Mouse (Mus musculus) lung, postnatal 25 days (tissue): ENCODE measurements at regions not wholly inside any gene's neighbourhood (a gene's known extent, or its start where the extent isn't known, plus 50 kb on each side); places are given as distances from the start of the nearest gene placed in this dataset.

ENCODE experiments used
- DNase-seq: peaks from one replicate; pipeline ENCODE4 v3.0.0; 2022; ENCODE audit warnings: low spot score

DNA sequence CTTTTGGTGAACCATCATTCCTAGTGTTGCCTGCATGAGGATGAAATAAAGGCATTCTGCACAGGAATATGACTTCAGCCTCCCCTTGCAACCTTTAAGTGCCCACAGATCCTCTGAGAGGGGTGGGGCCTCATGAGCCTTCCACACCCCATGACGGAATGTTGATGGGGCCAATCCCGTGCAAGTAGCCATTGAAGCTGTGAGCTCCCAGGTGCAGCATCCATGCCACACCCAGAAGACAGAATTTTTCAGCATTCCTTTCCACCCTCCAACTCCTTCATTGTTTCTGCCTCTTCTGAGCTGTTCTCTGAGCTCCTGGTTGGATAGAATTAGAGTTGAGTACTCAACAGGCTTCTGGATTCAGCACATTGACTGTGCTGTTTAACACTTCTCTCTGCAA lies 174.6 kb upstream of the Srrm4 start:
- no peak for DNase-seq

DNA sequence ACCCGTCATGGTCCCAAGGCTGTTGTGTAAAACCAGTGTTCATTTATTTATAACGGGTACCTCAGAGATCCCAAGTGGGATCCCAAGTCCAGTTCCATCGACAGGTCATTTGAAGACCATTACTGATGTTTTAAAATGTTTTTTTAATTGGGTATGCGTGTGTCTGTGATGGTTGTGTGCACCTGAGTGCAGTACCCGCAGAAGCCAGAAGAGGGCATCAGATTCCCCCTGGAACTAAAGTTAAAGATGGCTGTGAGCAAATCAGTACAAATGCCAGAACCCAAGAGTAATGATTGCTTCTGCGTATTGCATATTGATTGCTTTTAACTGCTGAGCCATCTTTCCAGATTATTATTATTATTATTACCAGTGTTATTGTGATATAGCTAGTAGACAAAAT lies 169.7 kb upstream of the Srrm4 start:
- no peak for DNase-seq

DNA sequence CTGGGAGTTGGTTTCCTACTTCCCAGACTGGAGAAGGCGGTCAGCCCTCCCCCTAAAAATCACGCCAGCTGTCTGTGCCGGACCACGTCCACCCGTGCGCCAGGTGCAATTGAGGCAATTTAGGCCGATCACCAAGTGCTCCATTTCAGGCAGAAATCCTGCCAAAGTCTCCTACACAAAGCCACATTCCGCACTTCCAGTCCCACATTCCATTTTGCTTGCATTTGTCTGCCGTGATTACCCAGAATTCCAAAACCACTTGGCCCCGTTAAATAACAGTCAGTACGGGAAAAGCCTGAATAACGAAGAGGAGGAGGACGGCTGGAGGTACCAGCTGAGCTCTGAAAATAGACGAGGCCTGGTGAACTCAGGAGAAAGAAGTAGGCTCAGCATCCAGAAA lies 167.1 kb upstream of the Srrm4 start:
- DNase-seq, result no peak

DNA sequence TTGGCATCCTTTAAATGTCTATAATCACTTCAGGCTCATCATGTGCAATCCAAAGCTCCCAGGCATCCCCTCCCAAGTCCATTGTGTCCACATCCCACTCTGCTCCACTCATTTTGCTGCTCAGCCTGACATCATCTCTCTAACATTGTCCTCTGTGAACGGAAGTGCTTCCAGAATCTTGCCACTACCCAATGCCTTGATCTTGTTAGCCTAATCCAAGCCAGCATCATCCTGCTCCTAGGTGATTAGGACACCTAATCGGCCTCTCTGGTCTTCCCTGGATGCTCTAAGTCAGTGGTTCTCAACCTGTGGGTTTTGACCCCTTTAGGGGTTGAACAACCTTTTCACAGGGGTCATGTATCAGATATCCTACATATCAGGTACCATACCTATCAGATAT lies 161.3 kb upstream of the Srrm4 start:
- no peak for DNase-seq

DNA sequence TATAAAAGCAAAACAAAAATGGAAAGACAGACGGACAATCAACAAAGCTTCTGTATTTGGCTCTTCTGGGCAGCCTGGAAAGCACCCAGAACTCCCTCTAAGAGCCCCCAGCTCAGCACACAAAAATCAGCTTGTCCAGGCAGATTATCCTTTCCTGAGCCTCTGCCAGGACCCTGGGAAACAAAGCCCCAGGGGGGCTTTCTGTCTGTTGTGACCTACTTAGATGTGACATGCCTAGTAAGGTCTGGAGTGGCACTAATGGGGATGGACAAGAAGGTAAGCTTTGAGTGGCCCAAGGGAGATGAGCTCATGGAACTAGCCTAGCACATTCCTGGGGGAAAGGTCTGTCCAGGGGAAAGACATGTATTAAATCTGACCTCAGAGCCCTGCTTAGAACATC lies 160.5 kb upstream of the Srrm4 start:
- DNase-seq, result no peak

DNA sequence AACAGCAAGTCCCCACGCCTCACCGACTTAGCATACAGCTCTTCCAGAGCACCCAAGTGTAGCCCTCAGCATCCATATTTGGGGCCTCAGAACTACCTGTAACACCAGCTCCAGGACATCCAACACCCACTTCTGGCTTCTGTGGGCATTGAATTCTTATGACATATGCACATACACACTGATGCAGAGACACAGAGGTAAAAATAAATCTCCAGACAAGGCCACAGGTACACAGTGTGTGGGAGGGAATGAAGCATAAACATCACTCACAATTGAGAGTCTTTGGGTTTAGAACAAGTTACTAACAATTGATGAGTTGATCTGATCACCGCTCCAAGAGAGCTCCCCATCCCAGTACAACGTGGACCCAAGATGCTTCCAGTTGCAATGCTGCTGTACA lies 154.2 kb upstream of the Srrm4 start:
- DNase-seq, result no peak

DNA sequence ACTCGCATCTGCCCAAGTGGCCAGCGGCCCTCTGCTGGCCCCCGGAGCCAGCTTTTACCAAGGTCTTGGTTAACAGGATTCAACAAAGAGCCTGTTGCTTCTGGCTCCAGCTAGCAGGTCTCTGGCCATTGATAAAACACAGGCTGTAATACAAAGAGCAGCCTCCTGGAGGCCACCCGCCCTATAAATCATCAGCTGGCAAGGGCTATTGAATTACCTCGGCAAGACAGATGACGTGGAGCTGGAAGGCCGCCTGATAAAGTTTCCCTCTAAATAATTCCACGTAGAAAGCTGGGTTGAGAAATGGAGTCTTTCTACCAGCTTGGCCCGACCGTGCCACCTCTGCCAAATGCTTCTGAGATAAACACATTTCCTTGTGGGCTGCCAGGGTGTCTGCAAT lies 152.8 kb upstream of the Srrm4 start:
- no peak for DNase-seq

DNA sequence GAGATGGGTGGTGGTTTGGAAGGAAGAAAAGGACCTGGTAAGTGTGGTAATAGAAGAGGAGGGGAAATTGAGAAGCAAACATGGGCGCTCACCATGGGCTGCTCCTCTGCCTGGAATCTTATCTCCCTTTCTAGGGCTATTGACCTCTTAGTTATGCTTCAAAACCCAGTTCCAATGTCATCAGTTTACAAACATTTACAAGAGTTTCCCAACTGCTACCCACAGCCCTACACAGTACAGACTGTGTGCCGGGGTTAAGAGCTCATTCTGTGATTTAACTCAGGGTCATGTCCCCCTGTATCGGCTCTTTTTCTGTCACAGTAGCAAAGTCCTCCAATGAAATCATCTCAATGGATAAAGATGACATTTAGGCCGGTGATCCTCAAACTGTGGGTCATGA lies 144.0 kb upstream of the Srrm4 start:
- DNase-seq, result no peak

DNA sequence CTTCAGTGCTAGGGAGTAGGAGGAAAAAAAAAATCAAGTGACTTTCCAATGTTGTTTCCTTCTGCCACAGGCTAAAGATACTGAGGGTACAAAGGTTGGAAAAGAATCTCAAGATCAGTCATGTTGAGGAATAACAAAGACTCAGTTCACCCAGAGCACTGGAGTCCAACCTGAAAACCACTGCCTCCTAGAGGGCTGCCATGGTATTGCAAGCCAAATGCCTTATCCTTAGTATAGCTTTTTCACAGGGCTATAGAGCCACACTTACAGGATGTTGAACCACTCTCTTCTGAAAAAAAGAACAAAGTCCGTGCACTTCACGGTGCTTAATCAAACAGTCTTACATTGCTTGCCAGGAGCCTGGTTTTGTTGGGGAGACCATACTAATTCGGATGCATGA lies 139.9 kb upstream of the Srrm4 start:
- no peak for DNase-seq

DNA sequence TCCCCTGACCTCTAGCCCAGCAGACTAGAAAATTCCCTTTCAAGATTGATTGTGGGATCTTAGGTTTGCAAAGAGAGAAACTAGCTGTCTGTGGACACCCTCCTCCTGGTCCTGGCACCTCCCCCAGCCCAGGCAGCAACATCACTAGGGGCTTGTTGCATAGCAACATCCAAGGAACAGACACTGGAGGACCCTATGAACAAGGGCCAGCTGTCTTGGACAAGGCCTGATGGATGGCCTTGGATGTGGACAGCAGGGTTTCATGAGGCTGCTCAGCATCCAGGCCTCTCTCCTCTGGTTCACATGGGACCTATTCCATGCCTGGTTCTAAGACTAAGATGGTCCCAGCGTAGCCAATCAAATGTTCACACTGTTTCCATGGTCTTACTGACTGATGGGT lies 127.6 kb upstream of the Srrm4 start:
- DNase-seq, result no peak

DNA sequence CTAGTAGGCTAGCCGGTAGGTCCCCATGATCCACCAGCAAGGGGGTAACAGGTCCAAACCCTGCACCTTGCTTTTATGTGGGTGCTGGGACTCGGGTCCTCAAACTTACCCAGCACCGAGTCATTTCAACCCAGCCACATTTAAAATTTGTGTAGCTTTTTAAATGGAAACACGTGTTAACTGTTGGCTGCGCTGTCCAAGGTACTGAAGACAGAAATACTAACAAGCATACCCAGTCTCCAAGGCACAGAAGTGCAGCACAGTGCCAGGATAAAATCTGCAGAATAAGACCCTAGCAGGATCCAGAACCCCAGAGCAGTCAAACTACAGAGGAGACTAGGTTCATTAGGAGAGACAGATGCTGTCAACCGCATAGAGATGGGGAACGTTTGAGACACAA lies 122.6 kb upstream of the Srrm4 start:
- DNase-seq, result no peak

DNA sequence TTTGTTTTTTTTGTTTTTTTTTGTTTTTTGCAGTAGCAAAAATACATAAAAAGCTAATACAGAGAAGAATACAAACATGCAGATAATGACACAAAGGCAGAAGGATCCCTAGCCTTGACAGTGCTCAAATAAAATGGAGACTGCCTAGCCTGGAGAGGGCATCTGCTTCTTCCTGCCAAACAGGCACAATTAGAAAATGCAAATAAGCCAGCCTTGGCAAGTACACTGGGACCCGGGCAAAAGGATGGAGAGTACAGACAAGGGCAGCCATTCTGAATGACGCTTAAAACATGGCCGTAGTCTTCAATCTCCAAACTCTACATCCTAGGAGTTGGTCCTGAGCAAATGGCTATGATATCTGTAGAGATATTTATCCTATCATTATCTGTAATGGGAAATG lies 120.4 kb upstream of the Srrm4 start:
- DNase-seq, result no peak

DNA sequence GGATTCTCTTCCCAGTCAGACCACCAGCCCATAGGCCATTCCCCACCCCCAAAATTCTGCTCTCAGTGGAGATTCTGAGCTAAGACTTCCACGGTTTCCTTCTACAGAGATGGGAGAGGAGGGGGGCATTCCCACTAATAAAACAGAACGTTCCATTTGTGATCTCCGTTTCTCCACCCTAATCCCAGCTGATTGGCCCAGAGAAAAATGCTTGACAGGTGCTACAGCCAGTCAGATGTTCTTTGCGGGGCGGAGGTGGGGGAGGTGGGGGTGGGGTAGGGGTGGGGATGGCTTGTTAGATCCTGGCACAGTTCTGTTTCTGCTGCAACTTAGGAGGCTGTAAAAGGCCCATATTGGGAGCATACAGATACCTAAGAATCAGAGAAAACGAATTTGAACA lies 116.9 kb upstream of the Srrm4 start:
- no peak for DNase-seq

DNA sequence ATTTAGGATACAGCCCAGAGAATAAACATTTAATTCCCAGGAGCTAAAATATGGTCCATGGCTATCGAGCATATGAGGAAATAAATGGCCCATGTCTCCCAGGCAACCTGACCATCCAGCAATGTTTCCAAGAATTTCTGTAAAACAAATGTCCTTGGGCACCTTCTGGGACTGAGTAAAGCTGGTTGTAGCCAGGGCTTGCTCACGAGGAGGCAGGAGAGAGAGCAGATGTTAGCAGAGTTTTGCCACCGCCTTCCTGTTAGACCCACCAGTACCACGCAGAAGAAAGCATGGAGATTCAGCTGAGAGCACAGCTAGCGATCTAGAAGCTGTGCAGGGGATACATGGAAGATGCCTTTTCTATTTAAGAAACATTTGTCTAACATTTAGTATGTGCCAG lies 70.8 kb upstream of the Srrm4 start:
- DNase-seq, result no peak

DNA sequence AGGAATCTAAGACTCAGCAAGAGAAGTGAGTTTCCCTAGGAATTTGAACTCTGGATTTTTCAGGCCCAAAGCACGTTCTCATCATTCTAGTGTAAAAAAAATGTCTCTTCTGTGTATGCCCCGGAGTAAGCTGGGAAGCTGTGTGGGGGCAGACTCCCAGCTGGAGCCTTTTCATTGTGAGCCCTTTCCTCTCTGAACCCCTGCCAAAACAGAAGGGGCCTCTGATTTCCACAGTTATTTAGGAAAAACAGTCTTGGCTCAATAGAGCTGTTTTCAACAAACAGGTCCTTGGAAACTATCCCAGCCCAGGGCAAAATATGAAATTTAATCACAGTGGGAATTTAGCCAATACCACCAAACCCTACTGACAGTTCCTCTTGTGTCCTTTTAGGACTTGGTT lies 70.2 kb upstream of the Srrm4 start:
- DNase-seq, result no peak

DNA sequence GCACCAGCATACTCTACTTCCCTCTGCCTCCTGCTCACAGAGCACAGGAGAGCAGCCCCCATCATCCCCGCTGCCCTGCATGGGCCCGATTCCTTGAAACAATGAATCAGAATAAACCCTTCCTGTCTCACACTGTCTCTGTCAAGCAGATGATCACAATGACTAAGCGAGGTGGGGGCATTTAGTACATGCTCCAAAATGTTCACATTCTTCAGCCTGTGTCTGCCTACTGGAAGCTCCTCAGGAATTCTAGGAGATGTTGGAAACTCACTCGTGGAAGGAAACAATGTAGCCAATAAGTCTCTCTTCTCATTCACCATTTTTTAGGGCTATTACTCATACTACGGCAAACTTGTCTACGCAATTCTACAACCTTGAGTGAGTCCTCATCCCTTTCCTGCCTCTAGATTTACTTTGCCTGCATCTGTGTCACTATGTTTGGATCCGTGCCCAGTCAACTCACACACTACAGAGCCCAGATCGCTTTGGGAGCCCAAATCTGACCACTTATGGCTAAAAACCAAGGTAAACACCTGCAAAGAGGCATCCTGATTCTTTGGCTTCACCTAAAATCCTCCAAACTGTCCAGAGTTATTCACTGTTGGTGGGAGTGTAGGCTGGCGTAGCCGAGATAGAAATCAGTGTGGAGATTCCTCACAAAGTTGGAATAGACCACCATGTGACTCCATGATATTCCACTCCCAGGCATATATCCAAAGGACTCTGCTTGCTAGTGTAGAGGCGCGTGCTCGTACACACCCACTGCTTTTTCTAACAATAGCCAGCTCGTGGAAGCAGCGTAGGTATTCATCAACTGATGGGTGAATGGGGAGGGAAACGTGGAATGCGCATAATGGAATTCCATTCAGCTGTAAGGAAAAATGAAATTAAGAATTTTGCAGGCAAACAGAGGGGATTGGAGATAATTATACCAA lies 63.1 kb upstream of the Srrm4 start:
- DNase-seq, result no peak
